Mouse (Mus musculus) ES-Bruce4 (cell line): ENCODE data around the gene Fam213a.

Experiments
- CTCF ChIP-seq: IDR thresholded peaks from one replicate; pipeline ENCODE4 v1.8.1; 2011; ENCODE audit warnings: low read depth, low read length
- POLR2A ChIP-seq: IDR thresholded peaks from one replicate; pipeline ENCODE4 v1.8.1; 2011; ENCODE audit warnings: low read length; ENCODE audit not compliant: insufficient read depth

- TF ChIP-seq POLR2A (no peak), CTCF (no peak)
Observed at GRCm38 (mm10) chr14:40963501-40964213, 49.9 kb downstream of the Fam213a start.
